Mouse (Mus musculus) urinary bladder, postnatal 0 days (tissue): ENCODE data around the gene Gja10. TPM values are rescaled to one million over a fixed set of nuclear protein-coding genes. Genes with fewer than 3 reads are reported as not detected.

Experiments
- polyA plus RNA-seq: library from polyadenylated mRNA; unstranded; fragments of >200 nt; fragmentation: Nextera tagmentation; extraction: Ambion mirVana; gene quantifications from 2 replicates; pipeline ENCODE4 v1.2.1, GENCODE M21; 2015

The Gja10 gene
- polyA plus RNA-seq = not detected in 2 replicates

GRCm38 (mm10) chr4:32602660-32603059 lies at the start of gene Gja10:
Gene Gja10, minus strand, starts transcription at chr4:32602760.

GRCm38 (mm10) chr4:32615034-32615881 lies 12.7 kb upstream of the Gja10 start, which contains the start of gene Casp8ap2:
Gene Casp8ap2, plus strand, starts transcription at chr4:32615451.

Other genes starting within 250 kb of the Gja10 start
- 20.7 and 22.2 TPM in 2 replicates for gene Casp8ap2, start 12.7 kb upstream of the Gja10 start, polyA plus RNA-seq
- 4.8 and 5.0 TPM in 2 replicates for gene Mdn1, start 54.4 kb upstream of the Gja10 start, polyA plus RNA-seq
- gene Lyrm2, start 197.5 kb upstream of the Gja10 start, polyA plus RNA-seq = 82.0 and 83.3 TPM in 2 replicates